Mouse (Mus musculus): ENCODE measurements at regions not wholly inside any gene's neighbourhood (a gene's known extent, or its start where the extent isn't known, plus 50 kb on each side); places are given as distances from the start of the nearest gene placed in this dataset.

- no peak for DNase-seq
- intact Hi-C loops (cut with DNase I) = no loop called here
Observed at GRCm38 (mm10) chr14:64511300-64511699, 407.2 kb downstream of the Prss52 start.

GRCm38 (mm10) chr14:64512726-64513125 is 408.6 kb downstream of the Prss52 start:
- no peak for DNase-seq

GRCm38 (mm10) chr14:64517584-64518195 is 413.6 kb downstream of the Prss52 start:
- no peak for DNase-seq
- intact Hi-C loops (cut with DNase I) = no loop called here

More at GRCm38 (mm10) chr14:64512726-64513125, 408.6 kb downstream of the Prss52 start:
- intact Hi-C loops (cut with DNase I) = no loop called here

GRCm38 (mm10) chr14:64524641-64525040 is 420.6 kb downstream of the Prss52 start:
- intact Hi-C loops (cut with DNase I) = no loop called here
- no peak for DNase-seq

GRCm38 (mm10) chr14:64525302-64526078 is 421.4 kb downstream of the Prss52 start:
- intact Hi-C loops (cut with DNase I) = no loop called here

GRCm38 (mm10) chr14:64530541-64530940 is 426.5 kb downstream of the Prss52 start:
- intact Hi-C loops (cut with DNase I) = no loop called here
- no peak for DNase-seq

More at GRCm38 (mm10) chr14:64525302-64526078, 421.4 kb downstream of the Prss52 start:
- DNase-seq = no peak

GRCm38 (mm10) chr14:64531221-64531949 is 427.3 kb downstream of the Prss52 start:
- DNase-seq = no peak
- intact Hi-C loops (cut with DNase I) = no loop called here

GRCm38 (mm10) chr14:64532351-64532750 is 428.3 kb downstream of the Prss52 start:
- intact Hi-C loops (cut with DNase I) = no loop called here
- DNase-seq = no peak

- intact Hi-C loops (cut with DNase I) = no loop called here
Observed at GRCm38 (mm10) chr14:64533591-64534151, 429.6 kb downstream of the Prss52 start.

GRCm38 (mm10) chr14:64534194-64534593 is 430.1 kb downstream of the Prss52 start:
- no peak for DNase-seq
- intact Hi-C loops (cut with DNase I) = no loop called here

More at GRCm38 (mm10) chr14:64533591-64534151, 429.6 kb downstream of the Prss52 start:
- no peak for DNase-seq

GRCm38 (mm10) chr14:64539436-64539835 is 435.4 kb downstream of the Prss52 start:
- intact Hi-C loops (cut with DNase I) = no loop called here

GRCm38 (mm10) chr14:64545056-64545455 is 441.0 kb downstream of the Prss52 start:
- DNase-seq = no peak
- intact Hi-C loops (cut with DNase I) = no loop called here

More at GRCm38 (mm10) chr14:64539436-64539835, 435.4 kb downstream of the Prss52 start:
- no peak for DNase-seq

GRCm38 (mm10) chr14:64546787-64547186 is 442.7 kb downstream of the Prss52 start:
- intact Hi-C loops (cut with DNase I) = no loop called here
- peak in 1 of 2 experiments; percentile 16 for DNase-seq

- DNase-seq = no peak
- intact Hi-C loops (cut with DNase I) = no loop called here
Observed at GRCm38 (mm10) chr14:64552951-64553350, 448.9 kb downstream of the Prss52 start.

GRCm38 (mm10) chr14:64556042-64556441 is 452.0 kb downstream of the Prss52 start:
- intact Hi-C loops (cut with DNase I) = no loop called here
- no peak for DNase-seq

GRCm38 (mm10) chr14:64557453-64557852 is 453.4 kb downstream of the Prss52 start:
- no peak for DNase-seq
- intact Hi-C loops (cut with DNase I) = no loop called here

- DNase-seq = no peak
- intact Hi-C loops (cut with DNase I) = no loop called here
Observed at GRCm38 (mm10) chr14:64568689-64569088, 464.6 kb downstream of the Prss52 start.

- intact Hi-C loops (cut with DNase I) = no loop called here
- no peak for DNase-seq
Observed at GRCm38 (mm10) chr14:64570951-64571350, 466.9 kb downstream of the Prss52 start.

GRCm38 (mm10) chr14:64572756-64573155 is 468.7 kb downstream of the Prss52 start:
- intact Hi-C loops (cut with DNase I) = no loop called here
- DNase-seq = no peak

GRCm38 (mm10) chr14:64573773-64574172 is 469.7 kb downstream of the Prss52 start:
- DNase-seq = no peak
- intact Hi-C loops (cut with DNase I) = no loop called here

- intact Hi-C loops (cut with DNase I) = no loop called here
- DNase-seq = no peak
Observed at GRCm38 (mm10) chr14:64574277-64574676, 470.2 kb downstream of the Prss52 start.

All from gastrocnemius, postnatal 36 days (tissue).